Mouse (Mus musculus) forebrain, embryonic 14.5 days (tissue): ENCODE measurements around the gene Mad1l1. TPM values are rescaled to one million over a fixed set of nuclear protein-coding genes. Genes with fewer than 3 reads are reported as not detected.

Source experiments
- ATAC-seq: fragments of 200-750 bp; cut with Nextera tagmentation; 2 replicates; pipeline ENCODE4 v1.8.0; 2017; ENCODE audit warnings: mild to moderate bottlenecking, moderate library complexity
- DNase-seq: peaks from one replicate; pipeline ENCODE4 v3.0.0-alpha.2; 2015; ENCODE audit warnings: low spot score
- H3K27ac ChIP-seq: fragments of 300-500 bp; sonication (generic); 2 replicates; pipeline ENCODE4 v1.5.1; 2014; ENCODE audit warnings: low read depth, mild to moderate bottlenecking, control low read depth, low read length, moderate library complexity
- H3K27me3 ChIP-seq: fragments of 300-500 bp; sonication (generic); replicated peaks from 2 replicates; pipeline ENCODE4 v1.6.1; 2014; ENCODE audit warnings: low read length, control low read depth, mixed read lengths; ENCODE audit not compliant: control insufficient read depth, insufficient read depth
- H3K36me3 ChIP-seq: fragments of 300-500 bp; sonication (generic); 2 replicates; pipeline ENCODE4 v1.6.1; 2014; ENCODE audit warnings: low read length, control low read depth; ENCODE audit not compliant: control insufficient read depth, insufficient read depth
- H3K4me1 ChIP-seq: fragments of 300-500 bp; sonication (generic); 2 replicates; pipeline ENCODE4 v1.6.1; 2014; ENCODE audit warnings: antibody characterized with exemption, low read length, control low read depth; ENCODE audit not compliant: control insufficient read depth, insufficient read depth
- H3K4me2 ChIP-seq: fragments of 300-500 bp; sonication (generic); 2 replicates; pipeline ENCODE4 v1.6.1; 2014; ENCODE audit warnings: mild to moderate bottlenecking, control low read depth, low read length
- H3K4me3 ChIP-seq: fragments of 300-500 bp; sonication (generic); 2 replicates; pipeline ENCODE4 v1.5.1; 2014; ENCODE audit warnings: low read depth, low read length, control low read depth
- H3K9ac ChIP-seq: fragments of 300-500 bp; sonication (generic); 2 replicates; pipeline ENCODE4 v1.6.1; 2014; ENCODE audit warnings: mild to moderate bottlenecking, low read length, control low read depth, moderate library complexity
- H3K9me3 ChIP-seq: fragments of 300-500 bp; sonication (generic); replicated peaks from 2 replicates; pipeline ENCODE4 v1.6.1; 2016; ENCODE audit warnings: low read length, control low read depth, mixed read lengths; ENCODE audit not compliant: control insufficient read depth
- WGBS: fragments of 180-500 bp; shearing (Covaris S2); extraction: QIAGEN DNeasy Blood & Tissue Kit; methylation state at CpG from one replicate; pipeline ENCODE4 v1.1.7; 2014; 5-methylcytosine and 5-hydroxymethylcytosine counted together
- polyA plus RNA-seq: library from polyadenylated mRNA; unstranded; fragments of >200 nt; fragmentation: Nextera tagmentation; extraction: Ambion mirVana; gene quantifications from 2 replicates; pipeline ENCODE4 v1.2.1, GENCODE M21; 2014

The Mad1l1 gene
- polyA plus RNA-seq, 1 experiment from 2014 or later, result 29.2 TPM

GRCm38 (mm10) chr5:140249359-140250062 lies 71.8 kb downstream of the Mad1l1 start:
- H3K9me3 ChIP-seq, result no peaks in the 10 kb centered on the region
- no peaks in the 10 kb centered on the region; the same call in 1 of the 2 replicates for H3K4me1 ChIP-seq
- 57% methylated on average over 6 of the region's 6 CpGs for WGBS
- ATAC-seq, result no peak
- H3K9ac ChIP-seq, result no peak overlapping the region
- H3K4me3 ChIP-seq, result no peak overlapping the region
- no peaks in the 10 kb centered on the region for H3K36me3 ChIP-seq
- no peak for DNase-seq
- no peaks in the 10 kb centered on the region for H3K27me3 ChIP-seq
- no peak overlapping the region for H3K4me2 ChIP-seq
- H3K27ac ChIP-seq, result no peak overlapping the region

- Histone ChIP-seq H3K27ac (no peak overlapping the region), H3K9ac (no peak overlapping the region), H3K36me3 (no peaks in the 10 kb centered on the region), H3K4me2 (no peak overlapping the region), H3K4me1 (no peaks in the 10 kb centered on the region; the same call in 1 of the 2 replicates), H3K4me3 (no peak overlapping the region), H3K27me3 (no peaks in the 10 kb centered on the region), H3K9me3 (no peaks in the 10 kb centered on the region)
- 92% methylated on average over 2 of the region's 2 CpGs for WGBS
- ATAC-seq, result no peak
- DNase-seq, result no peak
Measured at GRCm38 (mm10) chr5:140248101-140248500, 73.3 kb downstream of the Mad1l1 start.

- H3K4me2 ChIP-seq, result no peak overlapping the region
- WGBS, result 92% methylated on average over 3 of the region's 3 CpGs
- H3K4me3 ChIP-seq, result no peak overlapping the region
- no peaks in the 10 kb centered on the region for H3K36me3 ChIP-seq
- no peaks in the 10 kb centered on the region for H3K4me1 ChIP-seq
- no peaks in the 10 kb centered on the region for H3K27me3 ChIP-seq
- ATAC-seq, result no peak
- no peaks in the 10 kb centered on the region for H3K9me3 ChIP-seq
- no peak for DNase-seq
- H3K9ac ChIP-seq, result no peak overlapping the region
- H3K27ac ChIP-seq, result no peak overlapping the region
Measured at GRCm38 (mm10) chr5:140240235-140240634, 81.1 kb downstream of the Mad1l1 start.

- Histone ChIP-seq H3K27ac (no peak overlapping the region), H3K4me1 (no peaks in the 10 kb centered on the region), H3K9me3 (no peaks in the 10 kb centered on the region), H3K4me3 (no peak overlapping the region), H3K27me3 (no peaks in the 10 kb centered on the region), H3K4me2 (no peak overlapping the region), H3K36me3 (no peaks in the 10 kb centered on the region), H3K9ac (no peak overlapping the region)
- ATAC-seq (no peak), DNase-seq (no peak)
- 93% methylated on average over 3 of the region's 3 CpGs for WGBS
Measured at GRCm38 (mm10) chr5:140238880-140239279, 82.5 kb downstream of the Mad1l1 start.

GRCm38 (mm10) chr5:140230818-140231217 lies 90.5 kb downstream of the Mad1l1 start:
- Histone ChIP-seq H3K9me3 (no peaks in the 10 kb centered on the region), H3K4me1 (no peaks in the 10 kb centered on the region), H3K4me2 (no peak overlapping the region), H3K4me3 (no peak overlapping the region), H3K27ac (no peak overlapping the region), H3K27me3 (no peaks in the 10 kb centered on the region), H3K9ac (no peak overlapping the region), H3K36me3 (no peaks in the 10 kb centered on the region)
- WGBS, result 94% methylated on average over 6 of the region's 6 CpGs
- ATAC-seq, result no peak
- DNase-seq, result no peak

- Histone ChIP-seq H3K4me2 (no peak overlapping the region), H3K9ac (no peak overlapping the region), H3K9me3 (no peaks in the 10 kb centered on the region), H3K36me3 (no peaks in the 10 kb centered on the region), H3K27me3 (no peaks in the 10 kb centered on the region), H3K27ac (no peak overlapping the region), H3K4me1 (peaks cover 6% of the 10 kb centered on the region; the same call in 1 of the 2 replicates), H3K4me3 (no peak overlapping the region)
- 88% methylated on average over 3 of the region's 3 CpGs for WGBS
- DNase-seq (no peak), ATAC-seq (no peak)
Measured at GRCm38 (mm10) chr5:140228306-140228705, 93.0 kb downstream of the Mad1l1 start.

GRCm38 (mm10) chr5:140226871-140227270 lies 94.5 kb downstream of the Mad1l1 start:
- WGBS, result 76% methylated on average over 3 of the region's 3 CpGs
- Histone ChIP-seq H3K4me1 (peaks cover 8% of the 10 kb centered on the region; the same call in 1 of the 2 replicates), H3K4me2 (no peak overlapping the region), H3K27me3 (no peaks in the 10 kb centered on the region), H3K9me3 (no peaks in the 10 kb centered on the region), H3K36me3 (no peaks in the 10 kb centered on the region), H3K4me3 (no peak overlapping the region), H3K9ac (no peak overlapping the region), H3K27ac (no peak overlapping the region)
- no peak for DNase-seq
- no peak for ATAC-seq

- DNase-seq (no peak), ATAC-seq (no peak)
- Histone ChIP-seq H3K27me3 (no peaks in the 10 kb centered on the region), H3K4me2 (no peak overlapping the region), H3K9me3 (no peaks in the 10 kb centered on the region), H3K4me3 (no peak overlapping the region), H3K27ac (no peak overlapping the region), H3K36me3 (no peaks in the 10 kb centered on the region), H3K4me1 (peaks cover 8% of the 10 kb centered on the region; the same call in 1 of the 2 replicates), H3K9ac (no peak overlapping the region)
- 88% methylated on average over 2 of the region's 2 CpGs for WGBS
Measured at GRCm38 (mm10) chr5:140225881-140226280, 95.5 kb downstream of the Mad1l1 start.

GRCm38 (mm10) chr5:140225103-140225502 lies 96.2 kb downstream of the Mad1l1 start:
- Histone ChIP-seq H3K27me3 (no peaks in the 10 kb centered on the region), H3K36me3 (no peaks in the 10 kb centered on the region), H3K9me3 (no peaks in the 10 kb centered on the region), H3K9ac (no peak overlapping the region), H3K4me1 (peaks cover 8% of the 10 kb centered on the region; the same call in 1 of the 2 replicates), H3K27ac (no peak overlapping the region), H3K4me2 (no peak overlapping the region), H3K4me3 (no peak overlapping the region)
- WGBS, result 91% methylated on average over 2 of the region's 2 CpGs
- DNase-seq, result no peak
- ATAC-seq, result no peak
